Mouse (Mus musculus): ENCODE measurements around the gene Zfp526.

DNA sequence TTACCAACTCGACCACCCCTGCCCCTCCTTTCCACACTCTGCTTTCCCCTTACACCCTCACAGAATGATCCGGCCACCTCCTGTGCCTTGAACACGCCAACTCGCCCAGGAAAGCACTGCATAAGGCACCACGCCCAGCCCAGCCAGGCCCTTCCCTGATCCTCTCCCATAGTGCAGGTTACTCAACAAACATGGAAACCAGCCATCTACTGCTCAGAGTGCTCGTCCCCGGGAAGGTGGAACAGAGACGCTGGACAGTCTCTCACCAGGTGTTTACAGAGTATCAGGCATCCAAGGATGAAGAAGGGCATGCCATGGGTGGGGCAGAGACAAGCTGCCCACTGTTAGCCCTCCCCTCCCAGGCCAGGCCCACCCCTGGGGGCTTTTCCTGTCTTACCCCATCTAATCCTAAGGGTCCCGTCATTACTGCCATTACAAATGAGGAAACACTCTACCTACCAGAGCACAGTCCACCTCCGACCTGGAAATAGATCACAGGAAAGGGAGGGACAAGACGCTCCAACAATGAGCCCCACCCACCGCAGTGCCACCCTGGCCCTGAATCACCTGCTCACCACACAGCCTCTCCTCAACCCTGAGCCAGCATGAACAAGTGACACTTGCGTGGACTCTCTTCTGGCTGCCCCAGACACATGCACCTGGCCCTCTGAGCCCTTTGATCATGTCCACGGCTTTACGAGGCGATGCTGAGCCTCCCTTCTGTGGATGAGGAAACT, 15.0 kb upstream of the Zfp526 start:
- TF ChIP-seq CTCF (IDR thresholded peaks at IDR 0.05; ENCODE audit: extremely low read depth, insufficient read depth, insufficient read length, insufficient replicate concordance) (no peak), POLR2A (IDR thresholded peaks at IDR 0.05; ENCODE audit: low read depth, low read length) (no peak)

Data from spleen, adult 2 months (tissue).